Mouse (Mus musculus) spleen, adult 18-20 months (tissue): Measurements from ENCODE around the gene Pck1.

ENCODE experiments used
- DNase-seq, 2 experiments: peaks; one replicate each; pipeline ENCODE4 v3.0.0; 2022; ENCODE audit warnings: mixed read lengths in 2 of 2

The Pck1 gene

DNA sequence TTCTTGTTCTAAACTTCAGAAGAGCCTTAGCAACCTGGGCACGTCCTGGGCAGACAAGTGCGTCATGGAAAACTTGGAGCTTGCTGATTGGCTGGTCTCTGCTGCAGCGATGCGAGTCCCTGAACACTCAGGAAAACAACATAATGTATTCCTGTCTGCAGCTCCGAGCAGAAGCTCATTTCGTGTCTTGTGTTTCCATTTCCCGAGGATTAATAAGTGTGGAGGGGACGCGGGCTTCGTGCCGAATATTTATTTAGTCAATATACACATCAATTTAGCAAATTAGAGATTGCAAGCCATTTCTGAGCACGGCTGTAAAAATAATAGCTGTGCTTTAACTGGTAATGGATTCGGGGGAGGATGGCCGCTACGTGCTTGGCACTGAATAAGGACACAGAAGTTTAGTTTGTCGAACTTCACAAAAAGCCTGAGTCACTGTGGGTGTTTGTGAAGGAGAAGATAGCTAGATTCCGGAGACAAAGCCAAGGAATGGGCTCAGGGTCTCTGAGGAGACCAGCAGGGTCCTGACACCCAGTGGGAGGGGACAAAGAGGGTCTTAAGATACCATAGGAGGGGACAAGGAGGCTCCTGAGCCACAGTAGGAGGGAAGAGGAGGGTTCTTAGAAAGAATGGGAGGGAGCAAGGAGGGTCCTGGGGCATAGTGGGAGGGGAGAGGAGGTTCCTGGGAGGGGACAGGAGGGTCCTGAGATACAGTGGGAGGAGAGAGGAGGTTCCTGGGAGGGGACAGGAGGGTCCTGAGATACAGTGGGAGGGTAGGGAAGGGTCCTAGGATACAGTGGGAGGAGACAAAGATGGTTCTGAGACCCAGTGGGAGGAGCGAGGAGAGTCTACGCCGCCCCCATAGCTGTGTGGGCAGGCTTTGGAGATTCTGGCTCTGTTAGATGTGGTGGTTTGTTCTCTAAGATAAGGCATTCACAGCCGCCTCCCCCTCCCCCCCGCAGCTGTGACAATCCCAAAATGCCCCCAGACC lies 21.0 kb downstream of the Pck1 start:
- peak; percentile 1 to 4 for DNase-seq

DNA sequence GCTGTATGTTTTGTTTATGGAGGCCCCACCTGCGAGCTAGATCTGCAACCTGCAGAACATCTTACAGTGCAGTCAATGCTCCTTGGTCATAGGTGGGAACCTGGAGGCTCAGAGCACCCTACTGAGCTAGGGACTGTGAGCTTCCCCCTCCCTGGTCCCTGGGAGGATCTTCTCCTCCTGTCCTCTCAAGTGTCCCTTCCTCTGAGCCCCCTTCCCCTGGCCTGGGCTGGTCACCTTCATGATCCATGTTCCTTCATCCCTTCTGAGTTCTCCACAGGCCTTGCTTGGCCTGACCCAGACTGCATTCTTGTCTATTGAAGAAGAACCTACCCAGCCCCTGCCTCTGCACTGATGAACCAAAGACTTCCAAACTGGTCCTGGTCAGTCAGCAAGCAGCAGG lies 21.7 kb downstream of the Pck1 start:
- DNase-seq: no peak

DNA sequence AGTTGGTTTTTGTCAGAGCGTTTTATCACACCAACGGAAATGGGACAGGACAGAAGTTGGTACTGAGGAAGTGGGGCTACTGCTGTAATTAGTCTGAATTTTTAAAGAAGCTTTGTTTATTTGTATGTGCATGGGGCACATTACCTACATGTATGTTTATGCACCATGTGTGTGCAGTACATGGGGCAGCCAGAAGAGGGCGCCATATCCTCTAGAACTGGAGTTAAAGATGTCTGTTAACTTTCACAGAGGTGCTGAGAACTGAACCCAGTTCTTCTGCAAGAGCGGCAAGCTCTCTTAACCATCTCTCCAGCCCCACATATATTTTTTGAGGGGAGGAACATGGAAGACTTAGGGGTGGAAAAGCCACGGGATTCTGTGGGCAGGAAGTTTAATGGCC lies 22.9 kb downstream of the Pck1 start:
- DNase-seq: peak in 1 of 2 experiments; percentile 1

DNA sequence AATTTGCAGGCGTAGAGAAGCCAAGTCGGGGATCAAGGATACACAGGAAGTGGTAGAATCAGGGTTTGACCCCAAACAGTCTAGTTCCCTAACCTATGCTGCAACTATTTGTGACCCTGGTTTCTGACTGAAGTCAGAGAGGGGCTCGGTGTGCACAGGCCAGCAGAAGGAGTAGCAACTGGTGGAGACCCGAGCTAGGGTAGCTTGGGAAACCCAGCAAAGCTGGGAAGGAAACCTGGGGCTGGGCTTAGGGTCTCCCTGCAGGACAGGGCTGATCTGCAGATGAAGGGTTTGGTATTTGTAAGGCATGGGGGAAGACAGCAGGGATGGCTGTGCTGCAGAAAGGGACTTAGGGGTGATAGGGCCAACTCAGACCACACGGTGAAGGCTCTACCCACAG lies 24.6 kb downstream of the Pck1 start:
- DNase-seq: no peak

DNA sequence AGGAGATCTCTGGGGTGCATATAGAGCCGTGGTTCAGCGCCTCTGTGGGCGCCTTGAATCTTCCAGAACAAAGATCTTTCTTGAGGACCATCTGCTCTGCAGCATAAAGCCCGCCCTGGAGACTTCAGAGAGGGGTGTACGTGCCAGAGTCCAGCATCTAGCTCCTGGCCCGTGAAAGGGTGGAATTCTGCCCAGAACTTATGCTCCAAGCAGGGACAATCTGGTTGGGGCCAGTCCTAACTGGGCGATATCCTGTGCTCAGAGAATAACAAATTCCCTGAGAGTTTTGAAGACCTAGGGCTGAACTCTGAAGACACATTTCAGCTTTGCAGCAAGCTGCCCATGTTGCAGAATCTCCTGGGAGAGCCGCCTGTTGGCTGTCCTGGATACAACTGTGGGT lies 25.1 kb downstream of the Pck1 start:
- DNase-seq: no peak

DNA sequence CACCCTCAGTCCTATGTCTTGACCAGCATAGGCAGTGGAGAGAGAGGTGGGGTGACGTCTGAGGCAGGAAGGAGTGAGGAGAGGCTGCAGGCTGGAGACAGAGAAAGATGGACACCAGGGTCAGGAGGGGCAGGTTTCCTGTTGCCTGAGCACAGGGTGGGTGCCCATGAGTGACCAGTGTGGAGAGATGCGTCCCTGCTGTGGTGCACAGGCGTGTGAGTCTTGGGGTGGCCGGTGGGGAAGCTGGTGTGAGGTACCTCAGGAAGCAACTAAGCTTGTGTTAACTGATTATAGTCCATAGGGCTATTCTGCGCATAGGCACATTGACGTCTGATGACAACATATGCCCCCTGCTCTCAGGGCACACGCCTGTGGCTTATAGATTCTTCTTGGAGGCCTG lies 26.2 kb downstream of the Pck1 start:
- DNase-seq: no peak

DNA sequence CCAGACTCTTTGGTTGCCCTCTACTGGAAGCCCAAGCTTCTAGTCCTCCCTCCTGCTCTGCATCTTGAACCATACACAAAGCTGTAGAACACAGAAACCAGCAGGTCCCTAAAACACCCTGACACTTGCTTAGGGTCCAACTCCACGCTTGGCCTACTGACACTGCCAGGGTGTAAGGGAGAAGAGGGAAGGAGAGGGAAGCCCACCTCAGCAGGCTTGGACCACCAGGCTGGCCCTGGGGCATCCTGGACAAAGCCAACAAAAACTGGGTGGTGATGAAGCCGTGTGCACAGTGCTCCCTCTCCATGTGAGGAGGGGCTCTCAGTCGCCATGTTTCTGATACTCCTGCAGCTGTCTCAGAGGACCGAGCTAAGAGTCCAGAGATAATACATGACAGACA lies 27.2 kb downstream of the Pck1 start:
- DNase-seq: no peak

DNA sequence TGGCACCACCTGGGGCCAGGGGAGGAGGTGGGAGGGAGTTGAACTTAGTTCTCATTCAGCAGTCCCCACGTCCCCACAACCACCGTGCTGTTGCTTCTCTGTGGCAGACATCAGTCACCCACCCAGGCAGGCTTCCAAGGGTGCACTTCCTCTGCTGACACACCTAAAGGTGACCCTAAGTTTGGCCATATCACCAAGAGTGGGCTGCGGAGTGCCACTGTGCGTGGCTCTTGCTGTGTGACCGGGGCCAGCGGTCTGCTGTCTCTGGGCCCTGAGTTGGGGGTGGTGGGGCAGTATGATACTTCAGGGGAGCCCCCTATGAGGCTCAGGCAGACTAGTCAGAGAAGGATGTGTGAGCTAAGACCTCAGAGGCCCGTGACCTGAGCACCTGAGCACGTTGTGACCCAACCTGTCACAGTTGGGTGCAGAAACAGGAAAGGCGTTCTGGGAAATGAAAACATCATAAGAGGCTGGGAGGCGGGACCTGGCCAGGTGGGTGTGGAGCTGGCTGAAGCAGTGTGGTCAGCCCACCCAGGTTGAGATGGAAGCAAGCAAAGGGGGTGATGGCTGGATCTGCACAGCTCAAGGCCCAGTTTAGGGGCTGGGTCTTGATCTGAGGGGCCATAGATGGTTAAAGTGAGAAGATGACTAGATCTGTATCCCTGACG lies 28.0 kb downstream of the Pck1 start:
- DNase-seq: no peak

DNA sequence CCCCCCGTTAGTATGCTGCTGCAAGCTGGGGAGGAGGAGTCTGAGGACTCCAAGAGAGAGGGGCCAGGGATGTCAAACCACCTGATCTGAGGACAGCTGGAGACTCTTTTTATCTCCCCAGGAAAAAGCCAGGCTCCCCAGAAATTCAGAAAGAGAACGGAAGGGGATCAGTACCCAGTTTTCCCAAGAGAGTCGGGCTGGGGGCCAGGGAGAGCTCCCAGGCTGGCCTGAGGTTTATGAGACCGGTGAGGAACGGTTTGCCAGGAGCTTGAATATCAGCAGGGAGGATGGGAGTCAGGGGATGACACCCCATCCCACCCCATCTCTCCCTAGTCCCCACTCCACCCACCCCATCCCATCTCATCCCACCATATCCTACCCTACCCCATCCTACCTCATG lies 28.6 kb downstream of the Pck1 start:
- no peak for DNase-seq

DNA sequence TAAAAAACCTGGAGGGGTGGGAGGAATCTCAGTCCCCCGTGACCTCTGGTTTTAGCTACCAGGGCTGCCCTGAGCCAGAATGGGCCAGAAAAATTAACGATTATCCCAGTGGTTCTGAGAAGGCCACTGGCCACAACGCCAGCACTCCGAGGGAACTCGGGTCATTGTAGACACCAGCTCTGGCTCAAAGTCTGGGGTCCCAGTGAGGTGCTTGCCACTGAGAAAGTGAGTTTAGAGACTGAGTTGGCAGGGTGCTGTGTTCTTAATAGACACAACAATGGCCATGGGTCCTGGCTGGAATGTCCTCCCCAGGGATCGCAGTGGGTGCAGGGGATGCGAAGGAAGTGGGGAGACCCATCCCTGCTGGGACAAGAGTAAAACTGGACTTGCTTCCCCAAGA lies 29.1 kb downstream of the Pck1 start:
- DNase-seq: no peak

DNA sequence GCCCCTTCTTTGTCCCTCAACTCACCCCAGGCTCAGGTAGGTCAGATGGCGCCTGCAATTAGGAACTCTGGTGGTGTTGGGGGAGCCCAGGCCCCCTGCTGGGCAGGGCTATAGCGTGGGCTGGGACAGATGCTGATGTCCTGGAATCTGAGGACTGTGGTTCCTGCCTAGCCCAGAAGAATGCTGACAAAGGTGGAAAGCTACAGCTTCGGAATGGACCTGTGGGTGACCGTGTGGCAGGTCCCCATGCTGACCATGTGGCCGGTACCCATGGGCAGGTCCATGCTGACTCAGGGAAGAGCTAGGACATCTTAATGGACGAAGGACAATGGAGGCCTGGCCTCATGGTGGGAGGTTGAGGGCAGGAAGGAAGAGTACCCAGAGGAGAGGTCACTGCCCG lies 29.9 kb downstream of the Pck1 start:
- no peak for DNase-seq

DNA sequence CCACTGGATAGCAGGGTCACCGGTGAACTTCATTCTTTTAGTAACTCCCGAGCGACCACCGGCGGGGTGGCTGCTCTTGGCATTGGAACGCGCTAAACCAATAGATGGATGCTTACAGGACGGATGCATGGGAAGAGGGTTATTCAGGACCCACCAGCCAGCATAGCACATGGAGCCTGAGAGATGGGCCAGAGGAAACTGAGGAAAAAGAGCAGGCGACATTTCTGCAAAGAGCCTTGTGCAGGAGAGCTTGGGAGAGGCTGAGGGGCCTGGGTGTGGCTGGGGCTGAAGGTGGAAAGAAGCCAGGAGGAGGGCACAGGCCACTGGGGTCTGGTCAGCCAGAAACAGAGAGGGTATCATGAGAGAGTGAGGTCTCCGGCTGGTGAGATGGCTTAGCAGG lies 30.5 kb downstream of the Pck1 start:
- no peak for DNase-seq

DNA sequence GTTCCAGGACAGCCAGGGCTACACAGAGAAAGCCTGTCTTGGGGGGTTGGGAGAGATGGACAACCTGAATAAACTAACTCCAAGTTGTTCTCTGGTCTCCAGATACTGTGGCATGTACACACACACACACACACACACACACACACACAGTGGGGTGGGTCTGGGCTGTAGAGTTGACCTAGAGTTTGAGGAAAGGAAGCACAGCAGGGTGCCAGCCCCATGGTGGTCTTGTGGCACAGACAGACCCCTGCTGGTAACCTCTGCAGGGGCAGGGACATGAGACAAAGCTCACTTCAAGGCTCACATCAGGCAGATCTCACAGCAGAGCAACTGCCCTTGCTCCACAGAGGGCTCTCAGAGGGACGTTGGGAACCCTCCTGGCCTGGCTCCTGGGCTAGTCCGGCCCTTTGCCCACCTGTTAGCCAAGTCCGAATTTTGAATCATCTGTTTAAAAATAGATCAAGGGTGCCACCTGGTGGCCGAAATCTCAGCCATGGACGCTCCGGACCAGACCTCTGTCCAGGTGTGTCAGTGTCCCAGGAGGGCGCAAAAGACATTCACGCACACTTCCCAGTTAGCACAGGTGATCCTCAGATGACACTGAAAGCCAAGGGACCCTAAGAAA lies 31.1 kb downstream of the Pck1 start:
- DNase-seq: peak; percentile 25 to 70

DNA sequence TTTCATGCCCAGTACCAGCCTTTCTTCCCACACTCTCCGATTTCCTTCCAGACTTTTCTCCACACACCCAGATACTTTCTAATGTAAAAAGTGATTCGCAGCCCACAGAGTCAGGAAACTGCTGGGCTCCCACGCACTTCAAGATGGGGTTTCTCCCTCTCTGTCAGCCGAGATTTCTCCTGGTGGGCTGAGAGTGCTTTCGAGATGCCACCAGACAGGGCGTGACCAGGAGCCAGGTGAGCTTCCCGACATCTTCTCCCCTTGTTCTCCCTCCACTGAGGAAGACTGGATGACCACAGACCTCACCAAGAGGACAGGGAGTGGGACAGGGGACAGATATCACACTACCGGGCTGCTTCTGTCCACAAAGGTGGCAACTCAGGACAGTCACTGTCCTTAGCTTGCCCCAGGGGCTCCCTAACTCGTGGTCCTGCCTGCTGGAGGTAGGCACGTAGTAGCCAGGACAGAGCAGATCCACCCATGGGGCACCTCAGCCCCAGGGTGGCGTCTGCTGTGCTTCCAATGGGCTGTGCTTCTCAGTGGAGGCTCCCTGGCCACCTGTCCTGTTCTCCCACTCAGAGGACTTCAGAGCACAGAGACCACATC lies 31.7 kb downstream of the Pck1 start:
- DNase-seq: peak in 1 of 2 experiments; percentile 3

DNA sequence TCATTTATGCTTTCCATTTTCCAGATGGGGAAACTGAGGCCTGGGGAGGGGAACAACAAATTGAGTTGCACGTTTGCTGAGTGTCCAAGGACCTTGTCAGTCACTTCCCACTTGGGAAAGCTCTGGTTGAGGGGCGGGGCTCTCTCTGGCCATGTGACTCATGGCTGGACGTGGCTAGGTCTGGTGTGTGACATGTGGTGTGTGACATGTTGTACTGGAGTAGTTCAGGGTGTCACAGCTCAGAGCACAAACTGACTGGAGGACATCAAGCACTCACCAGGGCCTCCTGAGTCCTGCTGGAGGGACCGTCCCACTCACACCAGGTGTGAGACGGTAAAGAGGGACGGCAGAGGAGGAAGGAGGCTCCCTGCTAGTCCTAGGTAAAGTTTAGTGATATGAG lies 32.4 kb downstream of the Pck1 start:
- DNase-seq: no peak

DNA sequence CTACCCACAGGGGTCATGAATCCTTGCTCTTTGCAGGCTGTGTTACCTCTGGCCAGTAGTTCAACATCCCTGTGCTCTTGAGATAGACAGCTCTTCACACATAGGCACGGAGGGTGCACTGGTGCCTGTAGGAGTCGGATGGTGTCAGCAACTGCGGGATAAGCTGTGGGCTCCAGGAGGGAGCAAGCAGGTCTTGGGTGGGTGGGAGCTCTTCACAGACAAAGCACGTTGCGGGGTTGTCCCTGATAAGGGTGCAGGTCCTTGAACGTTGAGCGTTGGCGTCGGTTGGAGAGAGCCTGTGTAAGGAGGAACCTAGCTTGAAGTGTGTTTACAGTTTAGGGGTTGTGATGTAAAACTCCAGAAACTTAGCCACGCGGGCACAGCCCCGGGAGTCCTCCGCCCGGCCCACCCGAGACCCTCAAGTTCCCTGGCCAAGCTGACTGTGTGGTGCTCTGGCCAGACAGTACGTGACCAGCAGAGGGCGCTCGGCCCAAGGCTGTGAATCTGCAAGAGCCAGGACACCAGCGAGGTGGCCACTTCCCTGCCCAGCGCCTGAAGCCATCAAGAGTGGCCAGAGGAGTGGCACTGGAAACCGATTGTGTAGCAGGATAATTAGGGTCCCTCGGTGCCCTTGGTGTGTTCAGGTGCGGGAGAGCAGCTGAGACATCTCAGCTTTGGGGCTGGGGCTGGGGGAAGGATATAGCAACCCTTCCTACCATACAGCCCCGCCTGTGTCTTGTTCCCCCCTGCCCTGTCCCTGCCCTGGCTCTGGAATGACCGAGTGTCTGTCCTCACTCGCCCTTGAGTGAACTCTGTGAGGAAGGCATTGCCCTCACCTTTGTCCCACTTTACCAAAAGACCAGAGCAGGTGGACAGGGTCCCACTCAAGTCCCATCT lies 33.4 kb downstream of the Pck1 start:
- peak; percentile 59 to 85 for DNase-seq

DNA sequence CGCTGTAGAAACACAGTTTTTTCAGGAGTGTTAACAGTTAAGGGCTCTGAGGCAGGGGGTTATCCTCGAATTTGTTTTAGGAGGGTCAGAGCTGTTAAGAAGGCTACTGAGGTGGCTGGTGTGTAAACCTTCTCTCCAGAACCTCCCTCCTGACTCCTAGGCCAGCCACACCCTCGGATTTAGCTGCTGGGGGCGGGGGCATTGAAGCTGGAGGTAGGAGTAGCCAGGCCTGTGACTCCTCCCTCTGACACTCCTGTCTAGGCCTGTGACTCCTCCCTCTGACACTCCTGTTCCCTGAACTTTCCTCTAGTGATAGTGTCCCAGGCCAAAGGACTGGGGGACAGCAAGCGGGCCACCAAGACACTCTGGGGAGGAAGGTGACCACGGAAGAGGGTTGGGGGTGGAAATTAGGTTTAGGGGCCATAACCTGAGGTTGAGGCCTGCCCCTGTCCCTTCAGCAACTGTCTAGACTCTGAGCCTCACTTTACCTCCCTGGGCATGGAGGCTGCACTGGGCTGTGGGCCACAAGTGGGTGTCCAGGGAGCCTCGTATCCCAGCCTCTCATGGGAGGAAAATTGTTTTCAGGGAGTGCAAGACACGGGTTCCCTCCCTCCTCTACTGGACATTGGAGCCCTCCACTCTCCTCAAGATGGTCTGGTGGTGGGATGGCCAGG lies 34.5 kb downstream of the Pck1 start:
- peak in 1 of 2 experiments; percentile 2 for DNase-seq

DNA sequence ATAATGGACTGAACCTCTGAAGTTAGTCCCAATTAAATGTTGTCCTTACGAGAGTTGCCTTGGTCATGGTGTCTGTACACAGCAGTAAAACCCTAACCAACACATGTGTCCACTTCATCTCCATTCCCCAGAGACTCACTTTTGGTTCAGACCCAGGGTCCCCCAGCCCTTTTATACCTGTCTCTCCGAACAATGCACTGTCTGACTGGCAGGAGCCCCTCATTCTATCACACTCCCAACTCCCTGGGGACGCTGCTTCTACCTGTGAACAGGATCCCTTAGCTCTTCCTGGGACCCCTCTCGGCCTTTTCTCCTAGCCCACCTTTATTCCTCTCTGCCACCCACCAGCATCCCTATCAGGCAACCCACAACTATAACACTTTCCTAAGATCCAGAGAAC lies 41.9 kb downstream of the Pck1 start:
- DNase-seq: no peak

DNA sequence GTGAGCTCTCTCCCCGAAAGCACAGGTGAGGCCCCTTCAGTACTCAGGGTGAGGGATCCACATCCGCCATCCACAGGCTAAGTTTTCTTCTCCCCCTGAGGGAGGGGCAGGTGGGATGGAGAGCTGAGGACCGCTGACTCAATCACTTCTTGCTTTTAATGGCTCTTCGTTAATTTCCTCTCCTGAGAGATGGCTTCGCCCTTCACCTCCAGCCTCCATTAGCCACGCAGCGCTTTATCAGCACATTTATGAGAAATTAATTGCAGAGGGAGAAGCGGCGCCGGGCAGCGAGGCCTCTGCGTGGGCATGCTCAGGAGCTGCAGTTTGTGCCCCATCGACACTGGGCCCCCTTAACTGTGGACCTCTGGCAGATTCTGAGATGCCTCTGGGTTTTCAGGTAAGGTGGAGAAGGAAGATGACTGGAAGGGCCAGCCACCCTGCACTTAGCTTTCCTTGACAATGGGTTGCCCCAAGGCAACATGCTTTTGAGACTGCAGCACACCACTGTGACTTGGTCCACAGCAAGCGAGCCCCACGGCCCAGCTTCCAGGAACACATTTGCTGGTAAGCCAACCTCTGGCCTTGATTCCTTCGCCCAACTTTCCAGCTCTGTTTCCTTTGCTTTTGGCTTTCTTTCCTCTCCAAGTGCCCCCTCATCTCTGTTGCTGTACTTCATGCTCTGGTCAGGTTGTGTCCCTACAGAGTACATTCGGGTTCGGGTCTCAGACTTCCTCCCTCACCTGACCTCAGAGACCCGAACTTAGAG lies 50.3 kb downstream of the Pck1 start:
- no peak for DNase-seq

DNA sequence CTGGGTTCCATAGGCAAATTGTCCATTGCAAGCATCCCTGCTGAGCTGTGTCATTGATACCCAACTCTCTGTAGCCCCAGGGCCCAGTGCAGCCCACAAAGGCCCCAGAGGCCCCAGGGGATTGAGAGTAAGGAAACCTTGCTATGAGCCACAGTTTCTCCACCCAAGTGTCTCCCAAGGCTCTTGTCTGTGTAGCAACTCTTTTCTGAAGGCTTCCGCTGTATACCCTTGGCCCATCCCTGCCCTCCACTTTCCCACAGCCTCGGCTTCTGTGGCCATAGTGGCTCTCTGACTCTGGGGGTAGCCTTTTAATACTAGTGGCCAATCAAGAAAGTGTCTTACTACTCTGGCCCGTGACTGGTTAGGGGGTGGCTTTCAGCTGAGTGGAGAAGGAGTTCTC lies 50.9 kb downstream of the Pck1 start:
- DNase-seq: no peak

DNA sequence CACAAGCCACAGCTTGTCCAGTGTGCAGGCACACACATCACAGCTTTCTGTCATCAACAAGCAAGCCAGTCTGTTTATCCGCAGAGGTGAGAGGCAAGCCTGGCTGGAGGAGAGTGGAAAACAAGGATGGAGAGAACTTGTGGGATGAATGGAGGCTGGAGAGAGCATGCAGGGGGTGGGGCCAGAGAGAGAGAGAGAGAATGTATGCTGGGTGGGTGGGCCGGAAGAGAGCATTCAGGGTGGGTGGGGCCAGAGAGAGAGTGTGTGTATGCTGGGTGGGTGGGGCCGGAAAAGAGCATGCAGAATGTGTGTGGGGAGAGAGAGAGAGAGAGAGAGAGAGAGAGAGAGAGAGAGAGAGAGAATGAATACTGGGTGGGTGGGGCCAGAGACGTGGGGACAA lies 51.8 kb downstream of the Pck1 start:
- no peak for DNase-seq
